Mouse (Mus musculus) midbrain, embryonic 15.5 days (tissue): ENCODE measurements at regions not wholly inside any gene's neighbourhood (a gene's known extent, or its start where the extent isn't known, plus 50 kb on each side); places are given as distances from the start of the nearest gene placed in this dataset.
A peak's percentile ranks its signal among the peaks of the same experiment; 100 is the strongest.
"Not testable (repeated sequence)": the region's sequence is repeated elsewhere in the genome, so short reads cannot be mapped to it uniquely, and the experiment has no call there.

Source experiments
- ATAC-seq: fragments of 200-750 bp; cut with Nextera tagmentation; replicated peaks from 2 replicates; pipeline ENCODE4 v1.8.0; 2017; ENCODE audit warnings: moderate TSS enrichment
- H3K27ac ChIP-seq: fragments of 300-500 bp; sonication (generic); 2 replicates; pipeline ENCODE4 v1.5.1; 2015; ENCODE audit warnings: mild to moderate bottlenecking, inconsistent platforms
- H3K27me3 ChIP-seq: fragments of 300-500 bp; sonication (generic); replicated peaks from 2 replicates; pipeline ENCODE4 v1.6.1; 2015; ENCODE audit warnings: inconsistent platforms
- H3K36me3 ChIP-seq: fragments of 300-500 bp; sonication (generic); replicated peaks from 2 replicates; pipeline ENCODE4 v1.6.1; 2015; ENCODE audit warnings: inconsistent platforms
- H3K4me1 ChIP-seq: fragments of 300-500 bp; sonication (generic); 2 replicates; pipeline ENCODE4 v1.6.1; 2015; ENCODE audit warnings: inconsistent platforms
- H3K4me2 ChIP-seq: fragments of 300-500 bp; sonication (generic); 2 replicates; pipeline ENCODE4 v1.6.1; 2015; ENCODE audit warnings: inconsistent platforms, mild to moderate bottlenecking, moderate library complexity
- H3K4me3 ChIP-seq: fragments of 300-500 bp; sonication (generic); 2 replicates; pipeline ENCODE4 v1.5.1; 2015; ENCODE audit warnings: mild to moderate bottlenecking, inconsistent platforms
- H3K9ac ChIP-seq: fragments of 300-500 bp; sonication (generic); 2 replicates; pipeline ENCODE4 v1.6.1; 2015; ENCODE audit warnings: mild to moderate bottlenecking, inconsistent platforms
- H3K9me3 ChIP-seq: fragments of 300-500 bp; sonication (generic); 2 replicates; pipeline ENCODE4 v1.6.1; 2016; ENCODE audit warnings: inconsistent platforms
- WGBS: fragments of 180-500 bp; shearing (Covaris S2); methylation state at CpG from one replicate; pipeline ENCODE4 v1.1.7; 2015; ENCODE audit warnings: mixed read lengths; 5-methylcytosine and 5-hydroxymethylcytosine counted together

- H3K9ac ChIP-seq: no peak overlapping the region
- WGBS: 48% methylated on average over 4 of the region's 4 CpGs
- ATAC-seq: no peak
- no peak overlapping the region for H3K4me2 ChIP-seq
- H3K9me3 ChIP-seq: no peaks in the 10 kb centered on the region
- no peak overlapping the region for H3K4me3 ChIP-seq
- no peaks in the 10 kb centered on the region for H3K27me3 ChIP-seq
- 0 out of 2 replicates have a peak, but pooled peaks cover under 1% of the 10 kb centered on the region for H3K4me1 ChIP-seq
- H3K27ac ChIP-seq: no peak overlapping the region
- no peaks in the 10 kb centered on the region for H3K36me3 ChIP-seq
Measured at GRCm38 (mm10) chr10:45860696-45861095, 283.1 kb downstream of the Hace1 start.

GRCm38 (mm10) chr10:45865793-45866192 is 288.2 kb downstream of the Hace1 start:
- Histone ChIP-seq H3K9ac (no peak overlapping the region), H3K27me3 (no peaks in the 10 kb centered on the region), H3K27ac (0 out of 2 replicates have a peak overlapping the region, but pooled peaks have one; percentile 17), H3K4me2 (no peak overlapping the region), H3K4me3 (no peak overlapping the region), H3K4me1 (0 out of 2 replicates have a peak, but pooled peaks cover 2% of the 10 kb centered on the region), H3K36me3 (no peaks in the 10 kb centered on the region), H3K9me3 (no peaks in the 10 kb centered on the region)
- WGBS: 55% methylated on average over 4 of the region's 4 CpGs
- no peak for ATAC-seq

- H3K36me3 ChIP-seq: no peaks in the 10 kb centered on the region
- no peak overlapping the region for H3K27ac ChIP-seq
- H3K4me2 ChIP-seq: no peak overlapping the region
- ATAC-seq: no peak
- 88% methylated on average over 3 of the region's 3 CpGs for WGBS
- no peak overlapping the region for H3K4me3 ChIP-seq
- 0 out of 2 replicates have a peak, but pooled peaks cover 2% of the 10 kb centered on the region for H3K4me1 ChIP-seq
- H3K27me3 ChIP-seq: no peaks in the 10 kb centered on the region
- H3K9me3 ChIP-seq: no peaks in the 10 kb centered on the region
- no peak overlapping the region for H3K9ac ChIP-seq
Measured at GRCm38 (mm10) chr10:45866860-45867259, 289.2 kb downstream of the Hace1 start.

GRCm38 (mm10) chr10:45871028-45871427 is 293.4 kb downstream of the Hace1 start:
- Histone ChIP-seq H3K9me3 (no peaks in the 10 kb centered on the region), H3K9ac (no peak overlapping the region), H3K4me1 (peaks cover 13% of the 10 kb centered on the region), H3K4me3 (no peak overlapping the region), H3K27me3 (no peaks in the 10 kb centered on the region), H3K36me3 (no peaks in the 10 kb centered on the region), H3K27ac (no peak overlapping the region), H3K4me2 (no peak overlapping the region)
- 77% methylated on average over 4 of the region's 4 CpGs for WGBS
- ATAC-seq: no peak

GRCm38 (mm10) chr10:45872007-45872890 is 294.6 kb downstream of the Hace1 start:
- H3K4me1 ChIP-seq: peaks cover 13% of the 10 kb centered on the region
- ATAC-seq: no peak

GRCm38 (mm10) chr10:45873805-45874780 is 296.5 kb downstream of the Hace1 start:
- no peak overlapping the region; the same call in 1 of the 2 replicates for H3K9ac ChIP-seq
- peak; percentile 91 for ATAC-seq
- H3K4me2 ChIP-seq: peak overlapping the region; percentile 31
- peaks cover 13% of the 10 kb centered on the region for H3K4me1 ChIP-seq
- 38% methylated on average over 14 of the region's 14 CpGs for WGBS
- 0 out of 2 replicates have a peak overlapping the region, but pooled peaks have one; percentile 2 for H3K4me3 ChIP-seq
- H3K9me3 ChIP-seq: no peaks in the 10 kb centered on the region
- peak overlapping the region; percentile 81 for H3K27ac ChIP-seq
- H3K36me3 ChIP-seq: no peaks in the 10 kb centered on the region
- no peaks in the 10 kb centered on the region for H3K27me3 ChIP-seq

More at GRCm38 (mm10) chr10:45872007-45872890, 294.6 kb downstream of the Hace1 start:
- no peaks in the 10 kb centered on the region for H3K9me3 ChIP-seq
- H3K4me2 ChIP-seq: no peak overlapping the region
- H3K4me3 ChIP-seq: no peak overlapping the region
- no peak overlapping the region for H3K27ac ChIP-seq
- H3K9ac ChIP-seq: no peak overlapping the region
- WGBS: 87% methylated on average over 4 of the region's 4 CpGs
- no peaks in the 10 kb centered on the region for H3K36me3 ChIP-seq
- H3K27me3 ChIP-seq: no peaks in the 10 kb centered on the region

GRCm38 (mm10) chr10:45875287-45875686 is 297.7 kb downstream of the Hace1 start:
- not testable (repeated sequence) for H3K36me3 ChIP-seq, H3K27me3 ChIP-seq, ATAC-seq, H3K4me3 ChIP-seq, H3K9ac ChIP-seq, H3K9me3 ChIP-seq, H3K4me2 ChIP-seq
- WGBS: 95% methylated on average over 20 of the region's 20 CpGs
- H3K4me1 ChIP-seq: peaks cover 13% of the 10 kb centered on the region
- peak overlapping the region; percentile 81; the same call in 1 of the 2 replicates for H3K27ac ChIP-seq

- no peaks in the 10 kb centered on the region for H3K4me1 ChIP-seq
- H3K9ac ChIP-seq: no peak overlapping the region
- no peaks in the 10 kb centered on the region for H3K36me3 ChIP-seq
- no peak overlapping the region for H3K27ac ChIP-seq
- no peak overlapping the region for H3K4me2 ChIP-seq
- 100% methylated on average over 1 of the region's 1 CpGs for WGBS
- H3K9me3 ChIP-seq: no peaks in the 10 kb centered on the region
- no peak for ATAC-seq
- no peak overlapping the region for H3K4me3 ChIP-seq
- no peaks in the 10 kb centered on the region for H3K27me3 ChIP-seq
Measured at GRCm38 (mm10) chr10:45883745-45884144, 306.1 kb downstream of the Hace1 start.

GRCm38 (mm10) chr10:45886636-45887035 is 309.0 kb downstream of the Hace1 start:
- Histone ChIP-seq H3K9ac (no peak overlapping the region), H3K4me2 (no peak overlapping the region), H3K4me3 (no peak overlapping the region), H3K27ac (no peak overlapping the region), H3K9me3 (no peaks in the 10 kb centered on the region), H3K4me1 (0 out of 2 replicates have a peak, but pooled peaks cover 2% of the 10 kb centered on the region), H3K36me3 (no peaks in the 10 kb centered on the region), H3K27me3 (no peaks in the 10 kb centered on the region)
- ATAC-seq: no peak
- 74% methylated on average over 2 of the region's 2 CpGs for WGBS

- no peak overlapping the region for H3K4me2 ChIP-seq
- H3K9me3 ChIP-seq: no peaks in the 10 kb centered on the region
- H3K27ac ChIP-seq: no peak overlapping the region
- no peak for ATAC-seq
- WGBS: 80% methylated on average over 4 of the region's 4 CpGs
- H3K36me3 ChIP-seq: no peaks in the 10 kb centered on the region
- H3K27me3 ChIP-seq: no peaks in the 10 kb centered on the region
- H3K4me3 ChIP-seq: no peak overlapping the region
- H3K9ac ChIP-seq: no peak overlapping the region
- 0 out of 2 replicates have a peak, but pooled peaks cover 2% of the 10 kb centered on the region for H3K4me1 ChIP-seq
Measured at GRCm38 (mm10) chr10:45888835-45889234, 311.2 kb downstream of the Hace1 start.

- 0 out of 2 replicates have a peak overlapping the region, but pooled peaks have one; percentile 5 for H3K4me3 ChIP-seq
- H3K36me3 ChIP-seq: no peaks in the 10 kb centered on the region
- no peaks in the 10 kb centered on the region for H3K9me3 ChIP-seq
- H3K4me2 ChIP-seq: peak overlapping the region; percentile 29
- ATAC-seq: peak; percentile 84
- H3K27ac ChIP-seq: peak overlapping the region; percentile 48
- 0 out of 2 replicates have a peak, but pooled peaks cover 2% of the 10 kb centered on the region for H3K4me1 ChIP-seq
- H3K9ac ChIP-seq: no peak overlapping the region
- 44% methylated on average over 13 of the region's 13 CpGs for WGBS
- H3K27me3 ChIP-seq: no peaks in the 10 kb centered on the region
Measured at GRCm38 (mm10) chr10:45889381-45889951, 311.8 kb downstream of the Hace1 start.
